Mouse (Mus musculus): ENCODE data around the gene Pltp.
"Not testable (repeated sequence)": the region's sequence is repeated elsewhere in the genome, so short reads cannot be mapped to it uniquely, and the experiment has no call there.

Gene Pltp

GRCm38 (mm10) chr2:164879228-164879567, 21.7 kb upstream of the Pltp start, which contains the start of gene Pcif1:
Gene Pcif1 (plus strand): TSS chr2:164879304.
- DNase-seq (ENCODE audit: low spot score in 2 of 2): peak in 1 of 2 experiments; percentile 96

GRCm38 (mm10) chr2:164878509-164879227, 21.2 kb upstream of the Pltp start:
- DNase-seq (ENCODE audit: low spot score in 2 of 2): peak; percentile 63 to 67

- not testable (repeated sequence) for DNase-seq (ENCODE audit: low spot score in 2 of 2)
Measured at GRCm38 (mm10) chr2:164877376-164878215, 20.1 kb upstream of the Pltp start.

GRCm38 (mm10) chr2:164875648-164876047, 18.1 kb upstream of the Pltp start:
- DNase-seq (ENCODE audit: low spot score in 2 of 2): not testable (repeated sequence)

GRCm38 (mm10) chr2:164874239-164874769, 16.8 kb upstream of the Pltp start:
- no peak for DNase-seq (ENCODE audit: low spot score in 2 of 2)

GRCm38 (mm10) chr2:164873621-164874020, 16.1 kb upstream of the Pltp start:
- DNase-seq (ENCODE audit: low spot score in 2 of 2): no peak

- DNase-seq (ENCODE audit: low spot score in 2 of 2): no peak
Measured at GRCm38 (mm10) chr2:164871602-164872303, 14.2 kb upstream of the Pltp start.

- peak in 1 of 2 experiments; percentile 67 for DNase-seq (ENCODE audit: low spot score in 2 of 2)
Measured at GRCm38 (mm10) chr2:164868491-164868890, 11.0 kb upstream of the Pltp start.

- peak in 1 of 2 experiments; percentile 50 for DNase-seq (ENCODE audit: low spot score in 2 of 2)
Measured at GRCm38 (mm10) chr2:164867566-164867965, 10.1 kb upstream of the Pltp start.

- DNase-seq (ENCODE audit: low spot score in 2 of 2): no peak
Measured at GRCm38 (mm10) chr2:164866741-164867551, 9.4 kb upstream of the Pltp start.

- no peak for DNase-seq (ENCODE audit: low spot score in 2 of 2)
Measured at GRCm38 (mm10) chr2:164864593-164864992, 7.1 kb upstream of the Pltp start.

- DNase-seq (ENCODE audit: low spot score in 2 of 2): not testable (repeated sequence)
Measured at GRCm38 (mm10) chr2:164863411-164863810, 5.9 kb upstream of the Pltp start.

- no peak for DNase-seq (ENCODE audit: low spot score in 2 of 2)
Measured at GRCm38 (mm10) chr2:164862179-164862861, 4.8 kb upstream of the Pltp start.

- DNase-seq (ENCODE audit: low spot score in 2 of 2): no peak
Measured at GRCm38 (mm10) chr2:164861094-164861493, 3.6 kb upstream of the Pltp start.

GRCm38 (mm10) chr2:164859640-164860432, 2.3 kb upstream of the Pltp start:
- no peak for DNase-seq (ENCODE audit: low spot score in 2 of 2)

- DNase-seq (ENCODE audit: low spot score in 2 of 2): no peak
Measured at GRCm38 (mm10) chr2:164859155-164859554, 1.6 kb upstream of the Pltp start.

- DNase-seq (ENCODE audit: low spot score in 2 of 2): no peak
Measured at GRCm38 (mm10) chr2:164857842-164858553, 487 bp upstream of the Pltp start.

GRCm38 (mm10) chr2:164856309-164857100, 1.0 kb downstream of the Pltp start:
- DNase-seq (ENCODE audit: low spot score in 2 of 2): no peak

All from spleen, postnatal 10 days (tissue).